Mouse (Mus musculus): ENCODE measurements around the gene 2010111I01Rik. TPM values are rescaled to one million over a fixed set of nuclear protein-coding genes. Genes with fewer than 3 reads are reported as not detected.
A peak's percentile ranks its signal among the peaks of the same experiment; 100 is the strongest.
"Not testable (repeated sequence)": the region's sequence is repeated elsewhere in the genome, so short reads cannot be mapped to it uniquely, and the experiment has no call there.

The 2010111I01Rik gene
- 119 and 131 TPM in 2 replicates for polyA plus RNA-seq (2015; fragmentation: Nextera tagmentation; extraction: Ambion mirVana)

DNA sequence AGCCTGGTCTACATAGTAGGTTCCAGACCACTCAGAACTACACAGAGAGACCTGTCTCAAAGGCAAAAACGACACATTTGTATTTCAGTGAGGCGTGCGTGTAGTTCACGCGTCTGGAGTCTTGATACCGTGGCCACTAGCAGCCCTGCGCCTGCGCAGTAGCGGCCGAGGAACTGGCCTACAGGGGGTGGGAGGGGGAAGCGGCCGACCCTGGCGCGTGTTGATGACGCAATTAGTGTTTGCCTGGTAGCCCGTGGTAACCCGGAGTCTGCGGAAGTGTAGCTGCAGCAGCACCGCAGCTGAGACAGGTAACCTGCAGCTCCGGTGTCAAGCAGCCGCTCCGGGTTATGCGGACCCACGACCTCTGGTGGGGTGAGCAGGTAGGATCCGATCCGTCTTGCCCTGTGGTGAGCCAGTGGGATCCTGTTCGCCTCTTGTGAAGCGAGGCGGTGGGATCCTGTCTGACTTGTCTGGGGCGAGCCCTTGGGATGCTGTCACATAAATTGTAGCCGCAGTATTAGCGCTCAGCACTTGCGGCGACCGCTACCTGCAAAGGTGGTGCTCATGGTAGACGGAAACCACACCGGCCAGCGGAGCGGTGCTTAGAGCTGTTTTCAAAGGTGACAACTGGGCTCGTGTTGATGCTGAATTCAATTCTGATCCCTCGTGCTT, at the start of gene 2010111I01Rik:
Gene 2010111I01Rik, plus strand, starts transcription at position 254 of the 672 bp plus-strand sequence.
- no peaks in the 10 kb centered on the region for H3K9me3 ChIP-seq (replicated peaks; ENCODE audit: control insufficient read depth, low read length)
- peak; percentile 93 for ATAC-seq (ENCODE audit: insufficient read depth, low FRiP score)
- no peaks in the 10 kb centered on the region for H3K36me3 ChIP-seq (ENCODE audit: control insufficient read depth, insufficient read depth, low read length)
- H3K9ac ChIP-seq (ENCODE audit: low read length), result peak within 1 kb of the TSS; percentile 69
- H3K4me2 ChIP-seq (ENCODE audit: low read depth, low read length), result peak within 1 kb of the TSS; percentile 65
- no peaks in the 10 kb centered on the region for H3K27me3 ChIP-seq (ENCODE audit: control insufficient read depth, insufficient read depth, low read length)
- no peak within 1 kb of the TSS for H3K27ac ChIP-seq (ENCODE audit: low read length)
- H3K4me3 ChIP-seq (replicated peaks; ENCODE audit: low read length), result peak within 1 kb of the TSS; percentile 69
- WGBS, result under 1% methylated on average over 41 of the region's 41 CpGs
- no peaks in the 10 kb centered on the region for H3K4me1 ChIP-seq (ENCODE audit: control insufficient read depth, insufficient read depth, low read length)

DNA sequence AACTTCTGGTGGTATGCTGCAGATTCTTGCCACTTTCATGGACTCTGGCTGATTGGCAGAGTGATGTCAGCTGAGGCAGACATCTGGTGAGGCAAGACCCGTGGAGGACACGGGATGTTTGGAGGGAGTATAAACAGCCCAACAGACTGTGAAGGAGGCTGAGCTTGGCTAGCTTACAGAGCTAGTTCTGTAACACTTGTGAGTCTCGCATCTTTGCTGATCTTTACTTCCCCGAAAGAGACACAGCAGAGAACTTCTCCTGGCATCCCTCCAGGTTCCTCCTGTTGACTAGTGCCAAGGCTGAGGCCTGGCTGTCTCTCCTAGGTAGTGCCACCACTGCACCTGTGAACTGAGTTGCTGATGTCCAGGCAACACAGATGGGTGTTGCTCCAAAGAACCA, 48.0 kb upstream of the 2010111I01Rik start:
- WGBS, result 28% methylated on average over 4 of the region's 4 CpGs
- ATAC-seq (ENCODE audit: insufficient read depth, low FRiP score), result no peak
- no peak overlapping the region for H3K9ac ChIP-seq (ENCODE audit: low read length)

DNA sequence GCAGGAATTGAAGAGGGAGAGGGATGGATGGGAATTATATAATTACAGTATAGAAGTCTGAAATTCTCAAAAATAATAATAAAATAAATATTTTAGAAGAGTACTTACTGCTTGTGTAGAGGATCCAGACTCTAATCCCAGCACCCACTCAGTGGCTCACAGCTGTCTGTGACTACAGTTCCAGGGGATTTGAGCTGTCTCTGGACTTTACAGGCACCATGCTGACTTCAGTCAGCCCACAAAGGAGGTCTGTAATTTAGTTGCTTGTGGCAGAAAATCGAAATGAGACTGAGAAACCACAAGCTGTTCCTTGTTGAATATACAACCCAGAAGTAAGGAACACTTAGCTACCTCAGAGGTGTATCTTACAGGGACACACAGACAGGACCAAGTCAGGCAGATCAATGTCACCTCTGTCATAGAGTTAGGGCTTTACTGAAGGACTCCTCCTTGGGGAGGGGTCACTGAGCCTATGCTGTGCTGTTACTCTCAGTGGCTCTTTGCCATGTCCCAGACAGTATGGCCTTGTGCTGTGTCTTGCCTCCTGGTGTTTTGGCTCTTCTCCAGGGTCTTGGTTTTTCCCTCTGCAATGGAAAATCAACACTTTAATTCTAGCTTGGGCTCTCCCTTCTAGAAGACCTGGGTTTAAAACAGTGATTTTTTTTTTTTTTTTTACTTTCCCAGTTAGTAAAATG, 47.1 kb upstream of the 2010111I01Rik start:
- peak; percentile 60; the same call in 1 of the 2 replicates for ATAC-seq (ENCODE audit: insufficient read depth, low FRiP score)
- Histone ChIP-seq H3K9me3 (replicated peaks; ENCODE audit: control insufficient read depth, low read length) (no peaks in the 10 kb centered on the region), H3K27me3 (ENCODE audit: control insufficient read depth, insufficient read depth, low read length) (no peaks in the 10 kb centered on the region), H3K36me3 (ENCODE audit: control insufficient read depth, insufficient read depth, low read length) (no peaks in the 10 kb centered on the region), H3K4me3 (replicated peaks; ENCODE audit: low read length) (no peak overlapping the region), H3K4me1 (ENCODE audit: control insufficient read depth, insufficient read depth, low read length) (no peaks in the 10 kb centered on the region), H3K27ac (ENCODE audit: low read length) (no peak overlapping the region), H3K9ac (ENCODE audit: low read length) (no peak overlapping the region), H3K4me2 (ENCODE audit: low read depth, low read length) (no peak overlapping the region)
- WGBS, result 56% methylated on average over 1 of the region's 1 CpGs

More for the DNA sequence above, 48.0 kb upstream of the 2010111I01Rik start:
- Histone ChIP-seq H3K27me3 (ENCODE audit: control insufficient read depth, insufficient read depth, low read length) (no peaks in the 10 kb centered on the region), H3K4me2 (ENCODE audit: low read depth, low read length) (no peak overlapping the region), H3K36me3 (ENCODE audit: control insufficient read depth, insufficient read depth, low read length) (no peaks in the 10 kb centered on the region), H3K4me1 (ENCODE audit: control insufficient read depth, insufficient read depth, low read length) (no peaks in the 10 kb centered on the region), H3K9me3 (replicated peaks; ENCODE audit: control insufficient read depth, low read length) (no peaks in the 10 kb centered on the region), H3K27ac (ENCODE audit: low read length) (no peak overlapping the region), H3K4me3 (replicated peaks; ENCODE audit: low read length) (no peak overlapping the region)

DNA sequence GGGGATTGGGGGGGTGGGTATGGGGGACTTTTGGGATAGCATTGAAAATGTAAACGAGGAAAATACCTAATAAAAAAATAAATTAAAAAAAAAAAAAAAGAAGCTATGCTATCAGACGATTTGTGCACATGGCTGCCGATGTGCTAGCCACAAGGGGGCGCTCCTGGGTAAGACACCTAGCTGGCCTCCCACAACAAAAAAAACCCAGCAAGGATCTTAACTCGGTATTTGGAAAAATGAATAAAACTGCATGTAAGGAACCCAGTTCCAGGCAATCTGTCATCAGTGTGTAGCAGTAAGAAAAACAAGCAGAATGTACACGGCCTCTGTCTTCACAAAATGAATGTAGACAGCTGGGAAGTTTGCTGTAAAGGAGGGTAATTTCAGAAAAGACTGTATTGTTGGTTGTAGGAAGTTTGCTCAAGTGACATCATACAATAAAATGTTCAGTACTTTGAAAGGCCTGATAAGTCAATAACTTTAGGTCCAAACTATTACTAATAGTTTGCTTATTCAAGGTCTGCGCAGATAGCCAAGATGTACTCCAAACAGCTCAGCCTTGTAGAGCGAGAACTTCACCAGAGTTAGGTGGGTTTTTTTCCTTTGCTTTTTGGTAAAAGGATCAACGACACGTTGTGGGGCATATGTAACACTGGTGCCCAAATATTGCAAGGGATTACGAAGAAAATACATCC, 44.9 kb upstream of the 2010111I01Rik start:
- WGBS, result 28% methylated on average over 11 of the region's 11 CpGs
- no peak overlapping the region for H3K4me2 ChIP-seq (ENCODE audit: low read depth, low read length)
- H3K4me1 ChIP-seq (ENCODE audit: control insufficient read depth, insufficient read depth, low read length), result peaks cover 8% of the 10 kb centered on the region
- H3K9me3 ChIP-seq (replicated peaks; ENCODE audit: control insufficient read depth, low read length), result no peaks in the 10 kb centered on the region
- no peak overlapping the region for H3K4me3 ChIP-seq (replicated peaks; ENCODE audit: low read length)
- H3K36me3 ChIP-seq (ENCODE audit: control insufficient read depth, insufficient read depth, low read length), result no peaks in the 10 kb centered on the region
- H3K9ac ChIP-seq (ENCODE audit: low read length), result no peak overlapping the region
- peak overlapping the region; percentile 1 for H3K27ac ChIP-seq (ENCODE audit: low read length)
- H3K27me3 ChIP-seq (ENCODE audit: control insufficient read depth, insufficient read depth, low read length), result no peaks in the 10 kb centered on the region
- no peak; the same call in 1 of the 2 replicates for ATAC-seq (ENCODE audit: insufficient read depth, low FRiP score)

DNA sequence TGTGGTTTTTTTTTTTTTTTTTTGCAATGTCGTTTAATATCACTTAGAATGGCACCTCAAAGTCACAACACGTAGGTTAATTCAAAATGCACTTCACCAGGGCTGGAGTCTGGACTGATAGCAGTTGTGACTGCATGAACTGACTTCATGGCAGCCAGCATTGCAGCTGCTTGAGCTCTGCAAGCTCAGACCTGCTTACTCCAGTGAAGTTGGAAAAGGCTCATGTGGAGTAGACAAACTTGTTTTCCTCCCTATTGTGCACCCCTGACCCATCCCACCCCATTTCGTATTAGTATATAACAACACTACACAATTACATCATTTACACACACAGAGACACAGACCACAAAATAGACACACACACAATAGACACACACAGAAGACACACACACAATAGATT, 42.0 kb upstream of the 2010111I01Rik start:
- WGBS, result 64% methylated on average over 3 of the region's 3 CpGs
- H3K4me1 ChIP-seq (ENCODE audit: control insufficient read depth, insufficient read depth, low read length), result peaks cover 8% of the 10 kb centered on the region
- peak overlapping the region; percentile 68 for H3K27ac ChIP-seq (ENCODE audit: low read length)
- H3K36me3 ChIP-seq (ENCODE audit: control insufficient read depth, insufficient read depth, low read length), result no peaks in the 10 kb centered on the region
- ATAC-seq (ENCODE audit: insufficient read depth, low FRiP score), result no peak
- H3K9ac ChIP-seq (ENCODE audit: low read length), result no peak overlapping the region
- no peaks in the 10 kb centered on the region for H3K27me3 ChIP-seq (ENCODE audit: control insufficient read depth, insufficient read depth, low read length)
- H3K4me2 ChIP-seq (ENCODE audit: low read depth, low read length), result no peak overlapping the region
- H3K9me3 ChIP-seq (replicated peaks; ENCODE audit: control insufficient read depth, low read length), result no peaks in the 10 kb centered on the region
- H3K4me3 ChIP-seq (replicated peaks; ENCODE audit: low read length), result no peak overlapping the region

DNA sequence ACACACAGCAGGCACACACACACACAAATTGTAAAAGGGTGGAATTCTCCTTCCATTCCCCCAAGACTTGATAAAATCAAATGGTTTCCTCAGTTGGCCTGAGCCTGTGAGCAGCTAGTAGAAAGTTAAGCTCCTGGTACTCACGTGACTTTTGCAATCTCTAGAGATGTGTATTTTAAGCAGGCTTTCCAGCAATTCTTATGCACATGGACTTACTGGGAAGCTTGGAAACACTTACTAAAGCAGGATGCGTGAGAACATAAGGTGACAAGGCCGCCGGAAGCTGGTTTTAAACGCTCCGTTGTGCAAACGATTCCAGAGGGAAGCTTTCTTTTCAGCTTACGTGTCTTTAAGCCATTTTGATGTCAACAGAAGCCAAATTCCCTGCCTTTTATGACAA, 41.5 kb upstream of the 2010111I01Rik start:
- H3K4me2 ChIP-seq (ENCODE audit: low read depth, low read length), result no peak overlapping the region
- ATAC-seq (ENCODE audit: insufficient read depth, low FRiP score), result peak; percentile 34; the same call in 1 of the 2 replicates
- H3K27ac ChIP-seq (ENCODE audit: low read length), result peak overlapping the region; percentile 68

DNA sequence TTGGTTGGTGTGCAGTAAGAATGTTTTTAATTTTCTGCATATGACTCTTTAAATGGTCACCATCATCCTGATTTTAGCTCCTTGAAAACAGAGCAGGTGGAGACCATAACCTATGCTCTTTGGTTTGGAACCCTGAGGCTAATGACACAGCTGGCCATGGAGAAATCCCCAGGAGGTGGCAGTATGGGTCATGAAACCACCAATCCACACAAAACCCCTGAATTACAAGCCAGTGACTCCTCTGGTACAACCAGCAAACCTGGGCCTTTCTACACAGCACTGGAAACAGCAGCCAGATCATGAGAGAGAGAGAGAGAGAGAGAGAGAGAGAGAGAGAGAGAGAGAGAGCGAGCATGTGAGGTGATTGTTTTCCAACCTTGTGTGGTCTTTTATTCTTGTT, 38.2 kb upstream of the 2010111I01Rik start:
- Histone ChIP-seq H3K27me3 (ENCODE audit: control insufficient read depth, insufficient read depth, low read length) (no peaks in the 10 kb centered on the region), H3K36me3 (ENCODE audit: control insufficient read depth, insufficient read depth, low read length) (no peaks in the 10 kb centered on the region), H3K27ac (ENCODE audit: low read length) (peak overlapping the region; percentile 3; the same call in 1 of the 2 replicates), H3K4me1 (ENCODE audit: control insufficient read depth, insufficient read depth, low read length) (peaks cover 8% of the 10 kb centered on the region), H3K4me2 (ENCODE audit: low read depth, low read length) (no peak overlapping the region), H3K9ac (ENCODE audit: low read length) (no peak overlapping the region), H3K4me3 (replicated peaks; ENCODE audit: low read length) (no peak overlapping the region), H3K9me3 (replicated peaks; ENCODE audit: control insufficient read depth, low read length) (no peaks in the 10 kb centered on the region)
- ATAC-seq (ENCODE audit: insufficient read depth, low FRiP score), result no peak
- WGBS, result 53% methylated on average over 1 of the region's 1 CpGs

More for the DNA sequence above, 41.5 kb upstream of the 2010111I01Rik start:
- peaks cover 8% of the 10 kb centered on the region for H3K4me1 ChIP-seq (ENCODE audit: control insufficient read depth, insufficient read depth, low read length)
- H3K27me3 ChIP-seq (ENCODE audit: control insufficient read depth, insufficient read depth, low read length), result no peaks in the 10 kb centered on the region
- no peak overlapping the region for H3K4me3 ChIP-seq (replicated peaks; ENCODE audit: low read length)
- 50% methylated on average over 8 of the region's 8 CpGs for WGBS
- H3K9ac ChIP-seq (ENCODE audit: low read length), result no peak overlapping the region
- no peaks in the 10 kb centered on the region for H3K9me3 ChIP-seq (replicated peaks; ENCODE audit: control insufficient read depth, low read length)
- no peaks in the 10 kb centered on the region for H3K36me3 ChIP-seq (ENCODE audit: control insufficient read depth, insufficient read depth, low read length)

DNA sequence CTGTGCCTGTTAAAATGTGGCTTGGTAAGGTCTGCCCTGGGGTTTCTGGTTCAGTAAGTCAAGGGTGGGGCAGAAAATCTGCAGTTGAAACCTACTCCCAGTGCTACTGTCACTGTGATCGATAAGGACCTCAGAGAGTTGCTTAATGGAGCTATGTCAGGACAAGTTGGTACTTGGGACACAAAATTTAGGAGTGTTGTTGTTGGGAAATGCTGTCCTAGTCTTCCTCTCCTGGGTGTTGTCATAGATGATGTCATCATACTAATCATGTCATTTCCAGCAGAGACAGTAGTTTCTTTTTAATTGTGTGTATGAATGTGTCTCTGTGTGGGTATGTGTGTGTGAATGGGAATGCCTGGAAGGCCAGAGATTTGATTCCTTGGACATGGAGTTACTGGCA, 37.2 kb upstream of the 2010111I01Rik start:
- 58% methylated on average over 1 of the region's 1 CpGs for WGBS
- H3K36me3 ChIP-seq (ENCODE audit: control insufficient read depth, insufficient read depth, low read length), result no peaks in the 10 kb centered on the region
- peaks cover 8% of the 10 kb centered on the region for H3K4me1 ChIP-seq (ENCODE audit: control insufficient read depth, insufficient read depth, low read length)
- no peak overlapping the region for H3K4me3 ChIP-seq (replicated peaks; ENCODE audit: low read length)
- H3K4me2 ChIP-seq (ENCODE audit: low read depth, low read length), result no peak overlapping the region
- no peaks in the 10 kb centered on the region for H3K27me3 ChIP-seq (ENCODE audit: control insufficient read depth, insufficient read depth, low read length)
- no peak for ATAC-seq (ENCODE audit: insufficient read depth, low FRiP score)
- H3K9ac ChIP-seq (ENCODE audit: low read length), result no peak overlapping the region
- H3K27ac ChIP-seq (ENCODE audit: low read length), result peak overlapping the region; percentile 3
- no peaks in the 10 kb centered on the region for H3K9me3 ChIP-seq (replicated peaks; ENCODE audit: control insufficient read depth, low read length)

DNA sequence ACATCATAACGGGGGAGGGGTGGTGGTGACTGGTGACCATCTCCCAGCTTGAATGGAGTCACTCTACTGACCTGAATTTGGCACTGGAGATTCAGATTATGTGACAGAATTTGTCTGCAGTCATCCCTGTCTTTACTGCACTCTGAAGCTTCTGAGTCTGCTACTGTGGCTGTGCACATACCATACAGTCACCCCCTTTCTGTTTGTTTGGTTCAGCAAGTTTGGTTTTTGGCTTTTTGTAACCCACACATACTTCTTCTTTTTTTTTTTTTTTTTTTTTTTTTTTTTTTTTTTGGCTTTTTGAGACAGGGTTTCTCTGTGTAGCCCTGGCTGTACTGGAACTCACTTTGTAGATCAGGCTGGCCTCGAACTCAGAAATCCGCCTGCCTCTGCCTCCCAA, 35.5 kb upstream of the 2010111I01Rik start:
- H3K27ac ChIP-seq (ENCODE audit: low read length), result 0 out of 2 replicates have a peak overlapping the region, but pooled peaks have one; percentile 19
- H3K9ac ChIP-seq (ENCODE audit: low read length); H3K4me2 ChIP-seq (ENCODE audit: low read depth, low read length); H3K27me3 ChIP-seq (ENCODE audit: control insufficient read depth, insufficient read depth, low read length); H3K4me1 ChIP-seq (ENCODE audit: control insufficient read depth, insufficient read depth, low read length); H3K36me3 ChIP-seq (ENCODE audit: control insufficient read depth, insufficient read depth, low read length); H3K4me3 ChIP-seq (replicated peaks; ENCODE audit: low read length); H3K9me3 ChIP-seq (replicated peaks; ENCODE audit: control insufficient read depth, low read length); ATAC-seq (ENCODE audit: insufficient read depth, low FRiP score): not testable (repeated sequence)
- 86% methylated on average over 3 of the region's 3 CpGs for WGBS
